Mouse (Mus musculus) neural tube, embryonic 11.5 days (tissue): ENCODE measurements around the gene Hist1h1d. TPM values are rescaled to one million over a fixed set of nuclear protein-coding genes. Genes with fewer than 3 reads are reported as not detected.
A peak's percentile ranks its signal among the peaks of the same experiment; 100 is the strongest.
"Not testable (repeated sequence)": the region's sequence is repeated elsewhere in the genome, so short reads cannot be mapped to it uniquely, and the experiment has no call there.

ENCODE experiments used
- ATAC-seq: fragments of 200-750 bp; cut with Nextera tagmentation; 2 replicates; pipeline ENCODE4 v1.8.0; 2017; ENCODE audit warnings: moderate number of reproducible peaks, mild to moderate bottlenecking, moderate TSS enrichment, moderate library complexity; ENCODE audit not compliant: insufficient read depth, low FRiP score, low TSS enrichment
- DNase-seq: peaks from one replicate; pipeline ENCODE4 v3.0.0-alpha.2; 2015; ENCODE audit warnings: low spot score
- H3K27ac ChIP-seq: fragments of 300-500 bp; sonication (generic); 2 replicates; pipeline ENCODE4 v1.5.1; 2014; ENCODE audit warnings: low read depth, mild to moderate bottlenecking, low read length
- H3K27me3 ChIP-seq: fragments of 300-500 bp; sonication (generic); 2 replicates; pipeline ENCODE4 v1.6.1; 2014; ENCODE audit warnings: mild to moderate bottlenecking, low read length, mixed read lengths; ENCODE audit not compliant: control insufficient read depth, insufficient read depth
- H3K36me3 ChIP-seq: fragments of 300-500 bp; sonication (generic); 2 replicates; pipeline ENCODE4 v1.6.1; 2014; ENCODE audit warnings: mild to moderate bottlenecking, low read length, moderate library complexity, mixed read lengths; ENCODE audit not compliant: control insufficient read depth, insufficient read depth
- H3K4me1 ChIP-seq: fragments of 300-500 bp; sonication (generic); 2 replicates; pipeline ENCODE4 v1.6.1; 2014; ENCODE audit warnings: low read length, mixed read lengths; ENCODE audit not compliant: control insufficient read depth, insufficient read depth
- H3K4me2 ChIP-seq: fragments of 300-500 bp; sonication (generic); 2 replicates; pipeline ENCODE4 v1.6.1; 2014; ENCODE audit warnings: low read depth, mild to moderate bottlenecking, moderate library complexity
- H3K4me3 ChIP-seq: fragments of 300-500 bp; sonication (generic); 2 replicates; pipeline ENCODE4 v1.5.1; 2014; ENCODE audit warnings: low read depth, low read length
- H3K9ac ChIP-seq: fragments of 300-500 bp; sonication (generic); 2 replicates; pipeline ENCODE4 v1.6.1; 2014; ENCODE audit warnings: mild to moderate bottlenecking, low read length
- H3K9me3 ChIP-seq: fragments of 300-500 bp; sonication (generic); 2 replicates; pipeline ENCODE4 v1.6.1; 2016; ENCODE audit warnings: low read length; ENCODE audit not compliant: control insufficient read depth
- WGBS: fragments of 180-500 bp; shearing (Covaris S2); extraction: QIAGEN DNeasy Blood & Tissue Kit; methylation state at CpG from one replicate; pipeline ENCODE4 v1.1.7; 2014; 5-methylcytosine and 5-hydroxymethylcytosine counted together
- polyA plus RNA-seq: library from polyadenylated mRNA; unstranded; fragments of >200 nt; fragmentation: Nextera tagmentation; extraction: Ambion mirVana; gene quantifications from 2 replicates; pipeline ENCODE4 v1.2.1, GENCODE M21; 2014

Hist1h1d gene
- polyA plus RNA-seq, 1 experiment from 2014 or later, result 0.58 TPM

GRCm38 (mm10) chr13:23539821-23540220, 13.2 kb upstream of the Hist1h1d start:
- not testable (repeated sequence) for ATAC-seq, H3K4me1 ChIP-seq, H3K9me3 ChIP-seq, DNase-seq, H3K27me3 ChIP-seq, H3K4me2 ChIP-seq, H3K9ac ChIP-seq, H3K27ac ChIP-seq, H3K36me3 ChIP-seq, H3K4me3 ChIP-seq
- 70% methylated on average over 1 of the region's 1 CpGs for WGBS

- no peaks in the 10 kb centered on the region for H3K36me3 ChIP-seq
- no peak for DNase-seq
- no peaks in the 10 kb centered on the region for H3K27me3 ChIP-seq
- no peak for ATAC-seq
- 89% methylated on average over 3 of the region's 3 CpGs for WGBS
- H3K4me2 ChIP-seq, result no peak overlapping the region
- no peak overlapping the region for H3K4me3 ChIP-seq
- H3K9me3 ChIP-seq, result no peaks in the 10 kb centered on the region
- H3K27ac ChIP-seq, result no peak overlapping the region
- H3K9ac ChIP-seq, result no peak overlapping the region
- H3K4me1 ChIP-seq, result peaks cover 4% of the 10 kb centered on the region; the same call in 1 of the 2 replicates
Observed at GRCm38 (mm10) chr13:23541497-23541896, 11.6 kb upstream of the Hist1h1d start.

GRCm38 (mm10) chr13:23542225-23542980, 10.7 kb upstream of the Hist1h1d start:
- Histone ChIP-seq H3K27ac (peak overlapping the region; percentile 81), H3K4me3 (peak overlapping the region; percentile 38), H3K4me2 (peak overlapping the region; percentile 60), H3K9ac (peak overlapping the region; percentile 65)
- not testable (repeated sequence) for H3K4me1 ChIP-seq, H3K27me3 ChIP-seq, ATAC-seq, H3K9me3 ChIP-seq, DNase-seq, H3K36me3 ChIP-seq
- 7% methylated on average over 3 of the region's 3 CpGs for WGBS

- peak; percentile 74 for DNase-seq
- WGBS, result under 1% methylated on average over 21 of the region's 42 CpGs
- H3K4me1 ChIP-seq, result not testable (repeated sequence)
Observed at GRCm38 (mm10) chr13:23542999-23543607, 10.0 kb upstream of the Hist1h1d start, which contains the start of gene Hist1h2bh. TSS of gene Hist1h2bh (minus strand) at chr13:23543392.

GRCm38 (mm10) chr13:23543965-23544786, 8.9 kb upstream of the Hist1h1d start, which contains the start of gene Hist1h3f:
TSS of gene Hist1h3f (plus strand) at chr13:23544052.
- WGBS, result under 1% methylated on average over 24 of the region's 45 CpGs
- DNase-seq (peak; percentile 67), ATAC-seq (peak; percentile 93)
- Histone ChIP-seq H3K4me2 (peak within 1 kb of the TSS; percentile 72), H3K27ac (peak within 1 kb of the TSS; percentile 87), H3K4me1 (peaks cover 3% of the 10 kb centered on the region; the same call in 1 of the 2 replicates), H3K36me3 (no peaks in the 10 kb centered on the region), H3K27me3 (no peaks in the 10 kb centered on the region), H3K4me3 (peak within 1 kb of the TSS; percentile 42), H3K9ac (peak within 1 kb of the TSS; percentile 65), H3K9me3 (no peaks in the 10 kb centered on the region)

More at GRCm38 (mm10) chr13:23542999-23543607, 10.0 kb upstream of the Hist1h1d start, which contains the start of gene Hist1h2bh:
- Histone ChIP-seq H3K27ac (peak within 1 kb of the TSS; percentile 87), H3K4me3 (peak within 1 kb of the TSS; percentile 42), H3K4me2 (peak within 1 kb of the TSS; percentile 72), H3K9ac (peak within 1 kb of the TSS; percentile 65)
- peak; percentile 88 for ATAC-seq
- H3K9me3 ChIP-seq, H3K27me3 ChIP-seq, H3K36me3 ChIP-seq: not testable (repeated sequence)

- H3K36me3 ChIP-seq, DNase-seq, H3K4me1 ChIP-seq, H3K9me3 ChIP-seq, H3K27me3 ChIP-seq, ATAC-seq: not testable (repeated sequence)
- under 1% methylated on average over 8 of the region's 14 CpGs for WGBS
- Histone ChIP-seq H3K27ac (peak overlapping the region; percentile 87), H3K9ac (peak overlapping the region; percentile 63), H3K4me2 (peak overlapping the region; percentile 36), H3K4me3 (peak overlapping the region; percentile 42)
Observed at GRCm38 (mm10) chr13:23544787-23545120, 8.3 kb upstream of the Hist1h1d start.

GRCm38 (mm10) chr13:23546694-23547093, 6.4 kb upstream of the Hist1h1d start:
- no peak for DNase-seq
- Histone ChIP-seq H3K27me3 (no peaks in the 10 kb centered on the region), H3K4me2 (no peak overlapping the region), H3K9me3 (no peaks in the 10 kb centered on the region), H3K27ac (0 out of 2 replicates have a peak overlapping the region, but pooled peaks have one; percentile 1), H3K4me3 (no peak overlapping the region), H3K4me1 (peaks cover 6% of the 10 kb centered on the region; the same call in 1 of the 2 replicates), H3K36me3 (no peaks in the 10 kb centered on the region), H3K9ac (no peak overlapping the region)
- WGBS, result 85% methylated on average over 5 of the region's 5 CpGs
- no peak for ATAC-seq

DNA sequence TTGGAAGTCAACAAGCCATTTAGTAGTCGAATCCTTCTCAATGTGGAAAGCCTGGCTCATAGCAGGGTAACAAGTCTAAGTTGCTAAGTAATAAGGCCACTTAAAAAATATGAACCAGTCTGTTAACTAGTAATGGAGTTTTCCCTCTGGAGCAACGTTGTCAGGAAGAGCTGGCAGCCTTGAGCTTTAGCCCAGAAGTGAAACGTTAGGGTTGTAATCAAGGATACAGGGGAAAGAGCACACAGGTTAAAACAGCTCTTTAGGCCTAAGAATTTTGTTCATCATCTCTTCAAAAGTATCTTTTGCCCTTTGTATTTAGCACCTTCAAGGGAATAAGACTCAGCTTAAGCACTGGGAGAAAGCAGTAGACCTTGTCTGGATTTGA, 2.3 kb upstream of the Hist1h1d start:
- H3K9me3 ChIP-seq, result no peaks in the 10 kb centered on the region
- no peaks in the 10 kb centered on the region for H3K36me3 ChIP-seq
- WGBS, result 5% methylated on average over 3 of the region's 3 CpGs
- H3K4me2 ChIP-seq, result peak overlapping the region; percentile 57
- peaks cover 5% of the 10 kb centered on the region; the same call in 1 of the 2 replicates for H3K4me1 ChIP-seq
- no peaks in the 10 kb centered on the region for H3K27me3 ChIP-seq
- peak; percentile 23 for DNase-seq
- ATAC-seq, result no peak
- peak overlapping the region; percentile 63 for H3K9ac ChIP-seq
- peak overlapping the region; percentile 85 for H3K27ac ChIP-seq
- peak overlapping the region; percentile 40 for H3K4me3 ChIP-seq
